Mouse (Mus musculus) heart, adult 2 months (tissue): ENCODE data around the gene Scgb2b19. TPM values are rescaled to one million over a fixed set of nuclear protein-coding genes. Genes with fewer than 3 reads are reported as not detected.
"Not testable (repeated sequence)": the region's sequence is repeated elsewhere in the genome, so short reads cannot be mapped to it uniquely, and the experiment has no call there.

Source experiments
- DNase-seq, 2 experiments: peaks; one replicate each; pipeline ENCODE4 v3.0.0; 2021
- H3K27ac ChIP-seq: fragments of 200-600 bp; 2 replicates; pipeline ENCODE4 v1.8.1; 2022
- H3K27me3 ChIP-seq: fragments of 200-500 bp; 2 replicates; pipeline ENCODE4 v1.6.1; 2012; ENCODE audit warnings: mild to moderate bottlenecking, low read length, inconsistent platforms, mixed read lengths; ENCODE audit not compliant: control insufficient read depth, insufficient read depth
- H3K36me3 ChIP-seq: fragments of 200-500 bp; 2 replicates; pipeline ENCODE4 v1.6.1; 2012; ENCODE audit warnings: low read length, inconsistent platforms; ENCODE audit not compliant: control insufficient read depth, insufficient read depth
- H3K4me1 ChIP-seq: fragments of 200-500 bp; 2 replicates; pipeline ENCODE4 v1.6.1; 2011; ENCODE audit warnings: low read length; ENCODE audit not compliant: control insufficient read depth, insufficient read depth
- H3K4me3 ChIP-seq: fragments of 200-600 bp; 2 replicates; pipeline ENCODE4 v1.8.1; 2022
- H3K79me2 ChIP-seq: fragments of 200-500 bp; replicated peaks from 2 replicates; pipeline ENCODE4 v1.6.1; 2012; ENCODE audit warnings: mild to moderate bottlenecking, inconsistent platforms, low read length, moderate library complexity, mixed read lengths; ENCODE audit not compliant: control insufficient read depth, insufficient read depth
- H3K9ac ChIP-seq: fragments of 200-500 bp; 2 replicates; pipeline ENCODE4 v1.6.1; 2012; ENCODE audit warnings: low read depth, mild to moderate bottlenecking, control low read depth, inconsistent platforms, low read length, mixed read lengths
- WGBS: fragments of 180-500 bp; shearing (Covaris S2); methylation state at CpG from one replicate; pipeline ENCODE4 v1.1.7; 2018; 5-methylcytosine and 5-hydroxymethylcytosine counted together
- intact Hi-C: fragments of 180-260 bp; cut with DNase I; formaldehyde crosslinking; loops from one replicate; pipeline ENCODE4 v1.15.1; 2025
- long read RNA-seq: library from polyadenylated mRNA; stranded (forward); transcript quantifications from one replicate; pipeline ENCODE4 v2.0.0, GENCODE M21; 2021
- polyA plus RNA-seq: library from polyadenylated mRNA; depleted of rRNA; stranded (reverse); fragments of >200 nt; gene quantifications from 2 replicates; pipeline ENCODE4 v1.2.3, GENCODE M21; 2012; rRNA removed
- total RNA-seq, 2 experiments: library from RNA; stranded (reverse); gene quantifications; 2 replicates each; pipeline ENCODE4 v1.2.3; 2021

Scgb2b19 gene
- not detected for total RNA-seq
- polyA plus RNA-seq: not detected in 2 replicates
- long read RNA-seq: 0 reads

DNA sequence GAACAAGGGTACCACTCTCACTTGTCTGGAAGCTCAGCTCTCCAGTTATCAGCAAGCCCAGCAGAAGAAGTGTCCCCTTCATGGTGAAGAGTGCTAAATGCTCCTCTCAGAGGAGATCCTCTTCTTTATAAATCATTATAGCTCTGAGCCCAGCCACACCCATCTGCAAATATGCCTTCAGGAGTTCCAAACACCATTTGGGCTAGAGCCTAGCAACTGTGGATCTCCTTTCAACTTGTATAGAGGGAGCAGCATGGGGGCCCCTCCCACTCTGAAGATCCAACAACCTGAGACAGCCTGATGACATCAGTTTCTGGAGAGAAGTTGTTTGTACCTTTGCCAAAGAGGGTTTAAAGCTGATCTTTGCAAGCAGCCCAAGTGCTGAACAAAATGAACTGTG, at the start of gene Scgb2b19:
Gene Scgb2b19 (minus strand): TSS at position 101 of the 400 bp plus-strand sequence.
- H3K9ac ChIP-seq, intact Hi-C loops, H3K27ac ChIP-seq, H3K4me3 ChIP-seq, H3K36me3 ChIP-seq, DNase-seq, H3K27me3 ChIP-seq, H3K4me1 ChIP-seq, H3K79me2 ChIP-seq: not testable (repeated sequence)

DNA sequence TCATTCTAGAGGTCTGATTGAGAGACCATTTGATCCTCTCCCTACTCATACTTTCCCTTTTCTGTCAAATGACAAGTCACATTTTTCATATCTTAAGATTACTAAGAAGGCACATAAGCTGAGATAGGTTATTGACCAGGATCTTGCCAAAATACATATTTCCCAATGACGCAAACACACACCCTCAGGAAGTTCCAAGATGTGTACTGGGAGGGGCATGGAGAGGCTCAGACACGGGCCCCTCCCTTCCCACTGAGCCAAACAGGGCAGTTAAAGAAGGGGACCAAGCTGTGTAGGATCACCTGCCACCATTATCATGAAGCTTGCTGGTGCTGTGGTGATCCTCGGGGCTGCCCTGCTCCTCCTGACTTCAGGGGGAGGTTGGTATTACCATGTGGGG, 6.9 kb upstream of the Scgb2b19 start, which contains the start of gene Scgb1b19:
Gene Scgb1b19 (plus strand): TSS at position 301 of the 400 bp plus-strand sequence.
- H3K27ac ChIP-seq, H3K9ac ChIP-seq, H3K27me3 ChIP-seq, DNase-seq, intact Hi-C loops, H3K4me3 ChIP-seq, H3K79me2 ChIP-seq, H3K4me1 ChIP-seq, H3K36me3 ChIP-seq: not testable (repeated sequence)
- WGBS: 56% methylated on average over 3 of the region's 3 CpGs

Other genes with a start within 250 kb of the Scgb2b19 start
- gene Scgb2b17, start 223.8 kb downstream of the Scgb2b19 start, total RNA-seq: not detected
- not detected in 2 replicates for gene Scgb2b17, start 223.8 kb downstream of the Scgb2b19 start, polyA plus RNA-seq
- not detected for gene Scgb1b17, start 216.9 kb downstream of the Scgb2b19 start, total RNA-seq
- not detected in 2 replicates for gene Scgb1b17, start 216.9 kb downstream of the Scgb2b19 start, polyA plus RNA-seq
- not detected for gene Scgb2b18, start 106.5 kb downstream of the Scgb2b19 start, total RNA-seq
- not detected in 2 replicates for gene Scgb2b18, start 106.5 kb downstream of the Scgb2b19 start, polyA plus RNA-seq
- gene Scgb1b18, start 94.8 kb downstream of the Scgb2b19 start, total RNA-seq: not detected
- not detected in 2 replicates for gene Scgb1b18, start 94.8 kb downstream of the Scgb2b19 start, polyA plus RNA-seq
- gene Scgb1b19, start 7.0 kb upstream of the Scgb2b19 start, total RNA-seq: not detected
- not detected in 2 replicates for gene Scgb1b19, start 7.0 kb upstream of the Scgb2b19 start, polyA plus RNA-seq
- gene Scgb2b20, start 86.0 kb upstream of the Scgb2b19 start, total RNA-seq: not detected
- gene Scgb2b20, start 86.0 kb upstream of the Scgb2b19 start, polyA plus RNA-seq: not detected in 2 replicates
- not detected for gene Scgb1b20, start 92.9 kb upstream of the Scgb2b19 start, total RNA-seq
- not detected in 2 replicates for gene Scgb1b20, start 92.9 kb upstream of the Scgb2b19 start, polyA plus RNA-seq
- not detected for gene Scgb2b21, start 240.1 kb upstream of the Scgb2b19 start, total RNA-seq
- not detected in 2 replicates for gene Scgb2b21, start 240.1 kb upstream of the Scgb2b19 start, polyA plus RNA-seq